Mouse (Mus musculus): ENCODE measurements around the gene Olfr829.
"Not testable (repeated sequence)": the region's sequence is repeated elsewhere in the genome, so short reads cannot be mapped to it uniquely, and the experiment has no call there.

Gene Olfr829

DNA sequence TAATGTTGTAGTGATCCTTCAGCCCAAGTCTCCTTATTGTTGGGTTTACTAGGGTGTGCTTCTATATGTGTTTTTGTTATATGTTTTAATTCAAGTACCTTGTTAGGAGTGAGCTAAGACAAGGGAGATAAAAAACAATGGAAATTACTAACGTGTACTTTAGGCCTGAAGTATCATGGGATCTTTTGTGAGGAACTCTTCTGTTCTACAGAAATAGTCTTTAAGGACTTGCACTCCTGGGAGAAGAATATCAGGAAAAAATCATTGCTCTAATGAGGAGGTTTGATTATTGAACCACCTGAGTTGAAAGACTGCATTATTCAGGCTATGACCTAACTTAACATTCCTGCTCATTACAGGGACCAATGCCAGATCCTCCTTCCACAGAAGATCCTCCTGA is at the start of gene Olfr829:
Olfr829 (plus strand) TSS at position 301 of the 400 bp plus-strand sequence.
- DNase-seq (ENCODE audit: low read depth in 1 of 2, low spot score in 2 of 2) = no peak

DNA sequence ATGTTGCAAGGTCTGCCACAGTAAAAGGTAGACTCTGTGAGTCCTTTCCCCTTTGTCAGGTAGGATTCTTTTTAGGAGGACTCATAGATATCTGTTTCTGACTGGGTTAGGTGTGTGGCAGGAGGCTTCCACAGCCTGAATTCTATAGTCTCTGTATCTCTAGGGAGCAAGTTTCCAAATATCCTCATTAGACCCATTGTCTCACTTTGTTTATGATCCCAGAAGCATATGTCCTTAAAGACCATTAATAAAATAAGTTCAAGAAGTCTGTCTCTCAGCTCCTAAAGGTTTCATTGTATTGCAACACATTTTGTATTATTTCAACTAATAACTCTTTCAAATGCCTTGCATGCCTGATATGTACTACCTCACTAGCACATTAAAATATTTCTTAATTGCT is 35.3 kb upstream of the Olfr829 start, which contains the start of gene Olfr828:
Olfr828 (minus strand) TSS at position 101 of the 400 bp plus-strand sequence.
- DNase-seq (ENCODE audit: low read depth in 1 of 2, low spot score in 2 of 2) = no peak

DNA sequence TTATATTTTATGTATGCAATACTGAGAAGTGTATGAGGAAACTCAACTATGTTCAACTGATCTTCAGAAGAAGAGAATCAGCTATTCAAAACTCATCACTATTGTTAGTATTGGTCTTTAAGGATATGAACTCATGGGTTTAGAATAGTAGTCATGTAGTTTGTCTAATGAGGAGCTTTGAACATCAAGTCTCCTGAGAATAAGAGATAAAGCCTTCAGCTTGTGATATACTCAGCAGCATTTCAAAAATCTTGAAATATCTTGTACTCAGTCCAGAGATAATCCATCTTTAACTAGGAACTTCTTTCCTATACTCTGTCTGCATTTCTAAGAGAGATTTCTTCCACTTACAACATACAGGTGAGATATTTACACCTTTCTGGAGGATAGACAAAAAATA is 19.7 kb downstream of the Olfr829 start, which contains the start of gene Olfr830:
Olfr830 (plus strand) TSS at position 301 of the 400 bp plus-strand sequence.
- DNase-seq (ENCODE audit: low read depth in 1 of 2, low spot score in 2 of 2) = no peak

DNA sequence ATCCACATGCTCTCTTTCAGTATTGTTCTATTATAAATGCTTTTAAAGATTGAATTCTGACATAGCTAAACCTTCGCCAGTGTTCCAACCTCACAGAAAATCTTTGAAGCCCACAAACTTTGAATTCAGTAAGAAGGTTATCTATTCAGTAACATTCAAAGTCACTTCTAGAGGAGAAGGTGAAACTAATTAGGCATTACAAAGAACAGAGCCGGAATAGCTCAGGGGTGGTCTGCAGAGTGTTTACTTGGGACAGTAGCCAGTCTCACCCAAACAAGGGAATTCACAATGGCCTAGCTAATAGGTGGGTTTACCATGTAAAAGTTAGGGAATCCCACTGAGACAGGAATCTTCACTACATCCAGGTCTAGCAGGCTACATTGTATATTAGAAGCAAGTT is 53.0 kb downstream of the Olfr829 start:
- not testable (repeated sequence) for DNase-seq (ENCODE audit: low read depth in 1 of 2, low spot score in 2 of 2)

Data from monocyte, adult 2 months (primary cell).